Mouse (Mus musculus): ENCODE measurements at regions not wholly inside any gene's neighbourhood (a gene's known extent, or its start where the extent isn't known, plus 50 kb on each side); places are given as distances from the start of the nearest gene placed in this dataset.

DNA sequence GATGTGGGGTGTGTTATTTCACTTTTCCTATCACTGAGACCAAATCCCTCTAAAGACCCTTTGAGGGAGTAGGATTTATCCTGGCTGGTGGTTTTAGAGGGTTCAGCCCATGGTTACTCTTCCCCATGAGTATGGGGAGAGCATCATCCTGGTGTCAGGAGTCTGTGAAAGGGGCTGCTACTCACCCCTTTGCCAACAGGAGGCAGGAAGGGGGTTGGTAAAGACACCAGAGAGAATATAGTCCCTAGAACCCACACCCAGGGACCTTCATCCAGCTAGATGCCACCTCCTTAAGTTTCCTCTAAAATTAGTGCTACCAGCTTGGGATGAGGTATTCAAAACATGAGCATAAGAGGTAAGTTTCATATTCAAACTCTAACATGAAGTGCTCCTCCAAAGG, 74.4 kb downstream of the Cops8 start:
- peak overlapping the region; percentile 84 for H3K4me2 ChIP-seq (ENCODE audit: low read depth)
- no peaks in the 10 kb centered on the region for H3K36me3 ChIP-seq (ENCODE audit: control insufficient read depth, insufficient read depth)
- no peaks in the 10 kb centered on the region for H3K27me3 ChIP-seq (ENCODE audit: control insufficient read depth, insufficient read depth, insufficient read length)
- H3K4me3 ChIP-seq = no peak overlapping the region
- H3ac ChIP-seq (ENCODE audit: control insufficient read depth, insufficient read length) = no peak overlapping the region
- no peaks in the 10 kb centered on the region for H3K79me2 ChIP-seq (ENCODE audit: control insufficient read depth, insufficient read depth)
- TF ChIP-seq CEBPB (IDR thresholded peaks at IDR 0.05; ENCODE audit: insufficient read depth, poor library complexity, severe bottlenecking) (no peak), USF1 (IDR thresholded peaks at IDR 0.05; ENCODE audit: low read depth) (no peak), POLR2A (IDR thresholded peaks at IDR 0.05; ENCODE audit: insufficient read length, low read depth) (no peak), MYOD1 (IDR thresholded peaks at IDR 0.05; ENCODE audit: control insufficient read depth in 1 of 3, insufficient read length in 2 of 3, low read depth in 2 of 3) (no peak), TCF3 (IDR thresholded peaks at IDR 0.05; ENCODE audit: insufficient read length, low read depth) (no peak), SRF (IDR thresholded peaks at IDR 0.05; ENCODE audit: control insufficient read depth, insufficient read length, low read depth) (no peak), E2F4 (IDR thresholded peaks at IDR 0.05; ENCODE audit: insufficient read depth) (no peak), MYOG (IDR thresholded peaks at IDR 0.05; ENCODE audit: control insufficient read depth in 1 of 3, insufficient read depth in 1 of 3, insufficient read length in 2 of 3, low read depth in 2 of 3) (no peak), MAX (IDR thresholded peaks at IDR 0.05; ENCODE audit: low read depth) (no peak), REST (IDR thresholded peaks at IDR 0.05; ENCODE audit: insufficient read depth, insufficient read length) (no peak), TCF12 (IDR thresholded peaks at IDR 0.05; ENCODE audit: insufficient read depth, poor library complexity, severe bottlenecking) (no peak), POLR2AphosphoS2 (IDR thresholded peaks at IDR 0.05; ENCODE audit: insufficient read length, low read depth) (no peak)

DNA sequence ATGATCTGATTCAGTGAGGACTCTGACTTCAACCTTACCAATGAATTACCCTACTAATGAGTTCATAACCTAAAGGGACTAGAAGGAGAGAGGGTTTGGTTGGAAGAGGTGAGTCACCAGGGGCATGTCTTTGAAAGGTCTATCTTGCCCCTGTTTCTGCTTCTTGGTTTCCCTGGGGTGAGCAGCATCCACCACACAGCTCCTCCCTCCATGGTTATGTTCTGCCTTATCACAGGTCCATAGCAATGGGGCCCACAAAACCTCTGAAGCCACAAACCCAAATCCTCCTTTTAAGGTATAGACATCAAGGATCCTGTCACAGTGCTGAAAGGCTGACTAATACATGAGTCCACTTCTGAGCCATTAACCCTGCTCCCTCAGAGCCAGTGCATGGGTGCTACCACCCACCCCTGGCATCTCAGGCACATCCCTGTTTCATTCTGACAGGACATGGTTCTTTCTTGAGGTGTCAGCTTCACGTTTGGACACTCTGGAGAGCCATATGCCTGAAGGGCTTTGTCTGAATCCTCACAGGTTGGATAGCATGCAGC, 74.9 kb downstream of the Cops8 start:
- Histone ChIP-seq H3K4me3 (no peak overlapping the region), H3ac (ENCODE audit: control insufficient read depth, insufficient read length) (no peak overlapping the region), H3K4me2 (ENCODE audit: low read depth) (peak overlapping the region; percentile 84), H3K79me2 (ENCODE audit: control insufficient read depth, insufficient read depth) (no peaks in the 10 kb centered on the region), H3K27me3 (ENCODE audit: control insufficient read depth, insufficient read depth, insufficient read length) (no peaks in the 10 kb centered on the region), H3K36me3 (ENCODE audit: control insufficient read depth, insufficient read depth) (no peaks in the 10 kb centered on the region)
- TF ChIP-seq POLR2A (IDR thresholded peaks at IDR 0.05; ENCODE audit: insufficient read length, low read depth) (no peak), TCF12 (IDR thresholded peaks at IDR 0.05; ENCODE audit: insufficient read depth, poor library complexity, severe bottlenecking) (no peak), TCF3 (IDR thresholded peaks at IDR 0.05; ENCODE audit: insufficient read length, low read depth) (no peak), REST (IDR thresholded peaks at IDR 0.05; ENCODE audit: insufficient read depth, insufficient read length) (no peak), POLR2AphosphoS2 (IDR thresholded peaks at IDR 0.05; ENCODE audit: insufficient read length, low read depth) (no peak), CEBPB (IDR thresholded peaks at IDR 0.05; ENCODE audit: insufficient read depth, poor library complexity, severe bottlenecking) (no peak), MAX (IDR thresholded peaks at IDR 0.05; ENCODE audit: low read depth) (no peak), MYOD1 (IDR thresholded peaks at IDR 0.05; ENCODE audit: control insufficient read depth in 1 of 3, insufficient read length in 2 of 3, low read depth in 2 of 3) (no peak), E2F4 (IDR thresholded peaks at IDR 0.05; ENCODE audit: insufficient read depth) (no peak), MYOG (IDR thresholded peaks at IDR 0.05; ENCODE audit: control insufficient read depth in 1 of 3, insufficient read depth in 1 of 3, insufficient read length in 2 of 3, low read depth in 2 of 3) (no peak), SRF (IDR thresholded peaks at IDR 0.05; ENCODE audit: control insufficient read depth, insufficient read length, low read depth) (no peak), USF1 (IDR thresholded peaks at IDR 0.05; ENCODE audit: low read depth) (no peak)

DNA sequence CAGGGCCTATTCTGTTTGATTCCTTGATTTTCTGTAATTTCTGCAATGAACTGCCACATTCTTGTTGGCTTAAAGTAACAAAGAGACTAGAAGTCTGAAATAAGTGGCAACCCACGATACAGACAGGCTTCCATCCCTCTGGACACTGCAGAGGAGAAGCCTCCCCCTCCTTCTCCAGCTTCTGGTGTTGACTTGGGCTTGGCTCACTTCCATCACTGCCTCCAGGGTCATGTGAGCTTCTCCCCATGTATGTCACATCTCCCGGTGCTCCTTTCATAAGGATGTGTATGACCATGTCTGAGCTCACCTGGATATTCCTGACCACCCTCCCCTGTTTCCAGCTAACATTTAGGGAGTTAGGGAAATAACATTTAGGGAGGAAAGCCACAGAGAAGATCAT, 75.6 kb downstream of the Cops8 start:
- TF ChIP-seq MYOG (IDR thresholded peaks at IDR 0.05; ENCODE audit: control insufficient read depth in 1 of 3, insufficient read depth in 1 of 3, insufficient read length in 2 of 3, low read depth in 2 of 3) (no peak), E2F4 (IDR thresholded peaks at IDR 0.05; ENCODE audit: insufficient read depth) (no peak), USF1 (IDR thresholded peaks at IDR 0.05; ENCODE audit: low read depth) (peak; percentile 45), POLR2AphosphoS2 (IDR thresholded peaks at IDR 0.05; ENCODE audit: insufficient read length, low read depth) (no peak), SRF (IDR thresholded peaks at IDR 0.05; ENCODE audit: control insufficient read depth, insufficient read length, low read depth) (no peak)
- Histone ChIP-seq H3K4me2 (ENCODE audit: low read depth) (peak overlapping the region; percentile 84), H3K4me3 (no peak overlapping the region), H3ac (ENCODE audit: control insufficient read depth, insufficient read length) (no peak overlapping the region), H3K27me3 (ENCODE audit: control insufficient read depth, insufficient read depth, insufficient read length) (no peaks in the 10 kb centered on the region), H3K79me2 (ENCODE audit: control insufficient read depth, insufficient read depth) (no peaks in the 10 kb centered on the region), H3K36me3 (ENCODE audit: control insufficient read depth, insufficient read depth) (no peaks in the 10 kb centered on the region)

DNA sequence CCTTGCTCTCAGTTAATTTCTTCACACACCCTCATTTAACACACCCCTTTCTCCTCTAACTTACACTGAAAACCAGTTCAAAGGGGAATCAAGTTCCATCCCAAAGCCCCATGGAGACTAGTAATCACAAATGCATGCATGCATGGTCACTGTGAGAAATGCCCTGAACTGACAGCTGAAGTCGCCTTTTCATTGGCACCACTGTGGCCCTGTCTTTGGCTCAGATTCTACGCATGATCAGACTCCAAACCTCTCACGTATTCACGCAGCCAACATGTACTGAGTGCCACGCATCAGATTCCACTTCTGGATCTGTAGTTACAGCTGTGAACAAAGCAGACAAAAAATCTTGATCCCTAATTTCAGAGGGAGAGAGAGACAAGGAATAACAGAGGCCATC, 85.3 kb downstream of the Cops8 start:
- no peaks in the 10 kb centered on the region for H3K36me3 ChIP-seq (ENCODE audit: control insufficient read depth, insufficient read depth)
- no peaks in the 10 kb centered on the region for H3K27me3 ChIP-seq (ENCODE audit: control insufficient read depth, insufficient read depth, insufficient read length)
- no peaks in the 10 kb centered on the region for H3K79me2 ChIP-seq (ENCODE audit: control insufficient read depth, insufficient read depth)
- H3ac ChIP-seq (ENCODE audit: control insufficient read depth, insufficient read length) = no peak overlapping the region
- TF ChIP-seq E2F4 (IDR thresholded peaks at IDR 0.05; ENCODE audit: insufficient read depth) = no peak
- no peak overlapping the region for H3K4me2 ChIP-seq (ENCODE audit: low read depth)
- H3K4me3 ChIP-seq = no peak overlapping the region

DNA sequence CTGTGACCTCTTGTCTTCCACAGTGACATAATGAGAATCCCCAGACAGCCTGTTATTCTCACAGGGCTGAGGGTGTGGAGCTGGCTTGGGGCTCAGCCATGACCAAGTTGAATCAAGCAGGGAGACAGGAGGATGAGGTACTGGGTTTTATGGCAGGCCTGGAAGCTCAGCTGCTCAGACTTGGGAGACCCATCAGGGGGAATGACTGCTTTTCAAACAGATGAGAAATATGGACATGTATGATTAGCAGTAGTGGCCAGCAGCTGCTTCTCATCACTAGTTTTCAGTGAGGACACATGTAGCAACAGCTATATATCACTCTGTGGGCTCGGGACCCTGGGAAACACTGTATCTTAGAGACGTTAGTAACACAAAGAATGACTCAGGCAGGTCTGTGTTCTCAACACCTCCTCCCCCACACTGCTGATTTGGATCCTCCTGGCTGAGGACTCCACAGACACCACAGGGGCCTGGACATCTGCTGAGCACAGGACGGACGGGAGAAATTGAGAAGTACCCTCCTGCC, 87.9 kb downstream of the Cops8 start:
- no peak overlapping the region for H3ac ChIP-seq (ENCODE audit: control insufficient read depth, insufficient read length)
- no peak for TF ChIP-seq POLR2A (IDR thresholded peaks at IDR 0.05; ENCODE audit: insufficient read length, low read depth)
- TF ChIP-seq MYOG (IDR thresholded peaks at IDR 0.05; ENCODE audit: control insufficient read depth in 1 of 3, insufficient read depth in 1 of 3, insufficient read length in 2 of 3, low read depth in 2 of 3) = peak in 1 of 3 experiments; percentile 7
- no peak for TF ChIP-seq REST (IDR thresholded peaks at IDR 0.05; ENCODE audit: insufficient read depth, insufficient read length)
- TF ChIP-seq USF1 (IDR thresholded peaks at IDR 0.05; ENCODE audit: low read depth) = no peak
- no peak for TF ChIP-seq TCF12 (IDR thresholded peaks at IDR 0.05; ENCODE audit: insufficient read depth, poor library complexity, severe bottlenecking)
- TF ChIP-seq SRF (IDR thresholded peaks at IDR 0.05; ENCODE audit: control insufficient read depth, insufficient read length, low read depth) = no peak
- no peak overlapping the region for H3K4me3 ChIP-seq
- no peaks in the 10 kb centered on the region for H3K79me2 ChIP-seq (ENCODE audit: control insufficient read depth, insufficient read depth)
- peak overlapping the region; percentile 2 for H3K4me2 ChIP-seq (ENCODE audit: low read depth)
- H3K36me3 ChIP-seq (ENCODE audit: control insufficient read depth, insufficient read depth) = no peaks in the 10 kb centered on the region
- H3K27me3 ChIP-seq (ENCODE audit: control insufficient read depth, insufficient read depth, insufficient read length) = no peaks in the 10 kb centered on the region
